Mouse (Mus musculus): Measurements from ENCODE around the gene Jazf1. TPM values are rescaled to one million over a fixed set of nuclear protein-coding genes. Genes with fewer than 3 reads are reported as not detected.

The Jazf1 gene
- polyA plus RNA-seq, 1 experiment from 2014 or later = 3.2 TPM

- H3K4me2 ChIP-seq (ENCODE audit: low read length) = no peak overlapping the region
- DNase-seq (ENCODE audit: low spot score) (no peak), ATAC-seq (replicated peaks; ENCODE audit: low FRiP score, low read depth) (no peak)
- no peak for TF ChIP-seq CTCF (IDR thresholded peaks at IDR 0.05; ENCODE audit: low read depth)
- H3K36me3 ChIP-seq (ENCODE audit: insufficient read depth, low read length) = no peaks in the 10 kb centered on the region
- no peaks in the 10 kb centered on the region for H3K9me3 ChIP-seq (replicated peaks; ENCODE audit: low read length)
- H3K9ac ChIP-seq (ENCODE audit: low read depth, low read length) = no peak overlapping the region
- H3K4me1 ChIP-seq (replicated peaks; ENCODE audit: insufficient read depth, low read length) = no peaks in the 10 kb centered on the region
- WGBS = 80% methylated on average over 8 of the region's 8 CpGs
- H3K27me3 ChIP-seq (ENCODE audit: insufficient read depth, low read length) = no peaks in the 10 kb centered on the region
- H3K27ac ChIP-seq = no peak overlapping the region
- no peak overlapping the region for H3K4me3 ChIP-seq (replicated peaks; ENCODE audit: low read depth, low read length)
Measured at GRCm38 (mm10) chr6:52819353-52819752, 249.1 kb downstream of the Jazf1 start.

DNA sequence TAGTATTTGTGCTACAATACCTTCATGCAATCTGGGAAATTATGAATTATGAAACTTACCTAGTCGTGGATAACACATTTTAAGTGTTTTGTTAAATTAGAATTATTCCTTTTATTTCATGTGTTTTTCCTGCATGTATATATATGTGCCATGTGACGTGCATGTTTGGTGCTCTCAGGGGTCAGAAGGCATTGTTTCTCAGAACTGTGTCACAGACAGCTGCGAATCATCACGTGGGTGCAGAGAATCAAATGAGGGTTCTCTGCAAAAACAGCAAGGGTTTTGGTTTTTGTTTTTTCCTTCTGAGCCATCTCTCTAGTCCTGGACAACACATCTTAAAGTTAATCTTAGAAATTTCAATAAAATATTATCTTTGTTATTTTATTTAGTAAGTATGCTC is 250.4 kb downstream of the Jazf1 start:
- no peak overlapping the region for H3K9ac ChIP-seq (ENCODE audit: low read depth, low read length)
- no peaks in the 10 kb centered on the region for H3K4me1 ChIP-seq (replicated peaks; ENCODE audit: insufficient read depth, low read length)
- no peak overlapping the region for H3K4me3 ChIP-seq (replicated peaks; ENCODE audit: low read depth, low read length)
- no peaks in the 10 kb centered on the region for H3K27me3 ChIP-seq (ENCODE audit: insufficient read depth, low read length)
- H3K36me3 ChIP-seq (ENCODE audit: insufficient read depth, low read length) = no peaks in the 10 kb centered on the region
- TF ChIP-seq CTCF (IDR thresholded peaks at IDR 0.05; ENCODE audit: low read depth) = no peak
- H3K4me2 ChIP-seq (ENCODE audit: low read length) = no peak overlapping the region
- H3K9me3 ChIP-seq (replicated peaks; ENCODE audit: low read length) = no peaks in the 10 kb centered on the region
- 78% methylated on average over 4 of the region's 4 CpGs for WGBS
- no peak overlapping the region for H3K27ac ChIP-seq
- DNase-seq (ENCODE audit: low spot score) = no peak
- no peak for ATAC-seq (replicated peaks; ENCODE audit: low FRiP score, low read depth)

DNA sequence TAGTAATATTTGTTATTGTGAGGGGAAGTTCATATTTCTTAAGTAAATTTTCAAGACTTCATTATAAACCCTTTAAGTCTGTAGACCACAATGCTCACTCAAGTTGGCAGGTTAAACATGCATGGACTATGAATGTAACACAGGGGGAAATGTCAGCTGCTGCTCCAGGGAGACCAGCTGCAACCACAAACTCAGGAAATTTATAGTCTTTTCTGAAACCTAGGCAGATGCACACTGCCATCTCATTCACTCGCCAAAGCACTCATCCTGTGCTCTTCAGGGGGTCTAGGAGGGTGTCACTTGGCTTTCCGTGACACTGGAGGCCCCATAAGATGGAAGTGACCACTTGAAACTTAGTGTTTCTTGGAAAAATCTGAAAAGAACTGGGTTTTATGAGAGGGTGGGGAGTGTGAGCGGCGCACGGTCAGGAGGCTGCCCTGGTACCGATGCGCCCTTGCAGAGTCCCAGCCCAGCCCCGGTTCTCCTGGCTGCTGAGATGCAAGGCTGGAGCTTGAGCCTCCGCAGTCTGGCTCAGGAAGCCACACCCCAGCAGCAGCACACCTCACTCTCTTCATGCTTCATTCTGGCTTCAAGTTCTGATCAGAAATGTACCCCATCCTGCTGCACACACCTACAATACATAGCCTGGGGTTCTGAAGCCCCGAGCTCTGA is 251.1 kb downstream of the Jazf1 start:
- WGBS = 72% methylated on average over 10 of the region's 10 CpGs
- Histone ChIP-seq H3K36me3 (ENCODE audit: insufficient read depth, low read length) (no peaks in the 10 kb centered on the region), H3K27ac (no peak overlapping the region), H3K4me2 (ENCODE audit: low read length) (no peak overlapping the region), H3K9me3 (replicated peaks; ENCODE audit: low read length) (no peaks in the 10 kb centered on the region), H3K4me1 (replicated peaks; ENCODE audit: insufficient read depth, low read length) (no peaks in the 10 kb centered on the region), H3K9ac (ENCODE audit: low read depth, low read length) (no peak overlapping the region), H3K27me3 (ENCODE audit: insufficient read depth, low read length) (no peaks in the 10 kb centered on the region), H3K4me3 (replicated peaks; ENCODE audit: low read depth, low read length) (no peak overlapping the region)
- TF ChIP-seq CTCF (IDR thresholded peaks at IDR 0.05; ENCODE audit: low read depth) = no peak
- DNase-seq (ENCODE audit: low spot score) (peak; percentile 71), ATAC-seq (replicated peaks; ENCODE audit: low FRiP score, low read depth) (no peak)

GRCm38 (mm10) chr6:52805237-52805856 is 263.1 kb downstream of the Jazf1 start:
- WGBS = 94% methylated on average over 3 of the region's 3 CpGs
- no peak for DNase-seq (ENCODE audit: low spot score)
- no peak for ATAC-seq (replicated peaks; ENCODE audit: low FRiP score, low read depth)
- Histone ChIP-seq H3K27me3 (ENCODE audit: insufficient read depth, low read length) (no peaks in the 10 kb centered on the region), H3K36me3 (ENCODE audit: insufficient read depth, low read length) (no peaks in the 10 kb centered on the region), H3K9ac (ENCODE audit: low read depth, low read length) (no peak overlapping the region), H3K4me1 (replicated peaks; ENCODE audit: insufficient read depth, low read length) (no peaks in the 10 kb centered on the region), H3K4me2 (ENCODE audit: low read length) (no peak overlapping the region), H3K9me3 (replicated peaks; ENCODE audit: low read length) (no peaks in the 10 kb centered on the region), H3K27ac (no peak overlapping the region), H3K4me3 (replicated peaks; ENCODE audit: low read depth, low read length) (no peak overlapping the region)
- no peak for TF ChIP-seq CTCF (IDR thresholded peaks at IDR 0.05; ENCODE audit: low read depth)

DNA sequence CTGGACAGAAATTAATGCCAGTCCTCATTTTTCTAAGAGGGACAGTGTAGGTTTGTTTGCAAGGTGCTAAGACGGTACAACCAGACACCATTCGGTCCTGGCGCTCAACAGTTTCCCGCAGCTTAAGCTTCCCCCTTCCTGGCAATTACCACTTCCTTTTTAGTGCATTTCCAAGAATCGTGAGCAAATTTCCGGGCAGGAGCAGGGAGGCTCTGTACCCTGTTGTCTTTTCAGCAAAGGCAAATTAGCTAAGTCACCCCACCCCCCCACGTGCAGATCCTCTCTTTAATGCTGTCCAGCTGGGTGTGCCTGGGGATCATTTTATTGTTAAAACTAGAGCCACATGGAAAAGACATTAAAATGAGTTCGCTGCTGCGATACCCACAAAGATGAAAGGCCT is 266.2 kb downstream of the Jazf1 start:
- Histone ChIP-seq H3K27ac (no peak overlapping the region), H3K36me3 (ENCODE audit: insufficient read depth, low read length) (no peaks in the 10 kb centered on the region), H3K27me3 (ENCODE audit: insufficient read depth, low read length) (no peaks in the 10 kb centered on the region), H3K4me1 (replicated peaks; ENCODE audit: insufficient read depth, low read length) (no peaks in the 10 kb centered on the region), H3K4me3 (replicated peaks; ENCODE audit: low read depth, low read length) (no peak overlapping the region), H3K4me2 (ENCODE audit: low read length) (no peak overlapping the region), H3K9me3 (replicated peaks; ENCODE audit: low read length) (0 out of 2 replicates have a peak, but pooled peaks cover 4% of the 10 kb centered on the region), H3K9ac (ENCODE audit: low read depth, low read length) (no peak overlapping the region)
- DNase-seq (ENCODE audit: low spot score) = peak; percentile 64
- TF ChIP-seq CTCF (IDR thresholded peaks at IDR 0.05; ENCODE audit: low read depth) = no peak
- WGBS = 29% methylated on average over 9 of the region's 9 CpGs
- ATAC-seq (replicated peaks; ENCODE audit: low FRiP score, low read depth) = no peak

DNA sequence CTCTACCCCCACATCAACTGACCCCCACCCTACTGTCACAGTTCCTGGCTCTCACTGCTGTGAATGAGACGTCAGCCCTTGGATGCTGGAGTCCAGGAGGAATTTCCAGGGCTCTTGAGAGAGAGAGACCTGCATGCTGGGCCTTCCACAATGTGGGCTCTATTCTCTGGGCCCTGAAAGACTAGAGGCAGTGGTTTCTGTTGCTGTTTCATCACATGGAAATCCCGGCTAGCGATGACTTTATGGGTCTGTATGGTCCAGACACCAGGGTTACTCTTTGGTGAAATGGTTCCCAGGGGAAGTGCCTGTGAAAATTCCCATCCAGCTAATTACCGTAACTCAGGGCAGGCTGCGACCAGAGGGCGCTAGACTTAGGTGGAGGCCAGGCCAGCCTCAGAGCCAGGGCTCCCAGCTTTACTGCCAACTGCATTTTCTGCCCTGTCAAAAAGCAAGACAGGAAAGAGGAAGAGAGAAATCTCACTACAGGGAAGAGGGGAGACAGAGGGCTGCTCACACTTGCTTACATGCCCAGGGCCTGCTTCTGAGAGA is 271.1 kb downstream of the Jazf1 start:
- no peak overlapping the region for H3K27ac ChIP-seq
- H3K4me1 ChIP-seq (replicated peaks; ENCODE audit: insufficient read depth, low read length) = peaks cover 17% of the 10 kb centered on the region; the same call in 1 of the 2 replicates
- no peaks in the 10 kb centered on the region for H3K36me3 ChIP-seq (ENCODE audit: insufficient read depth, low read length)
- no peak overlapping the region for H3K4me3 ChIP-seq (replicated peaks; ENCODE audit: low read depth, low read length)
- H3K9me3 ChIP-seq (replicated peaks; ENCODE audit: low read length) = 0 out of 2 replicates have a peak, but pooled peaks cover 4% of the 10 kb centered on the region
- no peak overlapping the region for H3K9ac ChIP-seq (ENCODE audit: low read depth, low read length)
- DNase-seq (ENCODE audit: low spot score) (no peak), ATAC-seq (replicated peaks; ENCODE audit: low FRiP score, low read depth) (no peak)
- H3K27me3 ChIP-seq (ENCODE audit: insufficient read depth, low read length) = no peaks in the 10 kb centered on the region
- no peak overlapping the region for H3K4me2 ChIP-seq (ENCODE audit: low read length)
- WGBS = 46% methylated on average over 6 of the region's 6 CpGs
- peak; percentile 48; the same call in 1 of the 2 replicates for TF ChIP-seq CTCF (IDR thresholded peaks at IDR 0.05; ENCODE audit: low read depth)

Data from kidney, postnatal 0 days (tissue).